Mouse (Mus musculus): ENCODE measurements around the gene Acoxl.

GRCm38 (mm10) chr2:127909790-127910189 is 71.1 kb downstream of the Acoxl start:
- TF ChIP-seq GATA1 (IDR thresholded peaks at IDR 0.05; ENCODE audit: low read length) (no peak), TAL1 (IDR thresholded peaks at IDR 0.05; ENCODE audit: low read length) (no peak)

Data from erythroblast, embryonic 14.5 days (primary cell).